Mouse (Mus musculus) neural tube, embryonic 14.5 days (tissue): ENCODE results near the gene Zfand3. TPM values are rescaled to one million over a fixed set of nuclear protein-coding genes. Genes with fewer than 3 reads are reported as not detected.

Experiments
- ATAC-seq: fragments of 200-750 bp; cut with Nextera tagmentation; 2 replicates; pipeline ENCODE4 v1.8.0; 2017; ENCODE audit warnings: low read depth, mild to moderate bottlenecking, moderate TSS enrichment, moderate library complexity
- H3K27ac ChIP-seq: fragments of 300-500 bp; sonication (generic); 2 replicates; pipeline ENCODE4 v1.5.1; 2014; ENCODE audit warnings: low read depth, mild to moderate bottlenecking, control low read depth, low read length, moderate library complexity, mixed read lengths
- H3K27me3 ChIP-seq: fragments of 300-500 bp; sonication (generic); 2 replicates; pipeline ENCODE4 v1.6.1; 2014; ENCODE audit warnings: low read length; ENCODE audit not compliant: control insufficient read depth, insufficient read depth
- H3K36me3 ChIP-seq: fragments of 300-500 bp; sonication (generic); 2 replicates; pipeline ENCODE4 v1.6.1; 2014; ENCODE audit warnings: low read length, mixed read lengths; ENCODE audit not compliant: control insufficient read depth, insufficient read depth
- H3K4me1 ChIP-seq: fragments of 300-500 bp; sonication (generic); 2 replicates; pipeline ENCODE4 v1.6.1; 2014; ENCODE audit warnings: low read length; ENCODE audit not compliant: control insufficient read depth, insufficient read depth
- H3K4me2 ChIP-seq: fragments of 300-500 bp; sonication (generic); 2 replicates; pipeline ENCODE4 v1.6.1; 2014; ENCODE audit warnings: mild to moderate bottlenecking, low read depth, low read length, control low read depth
- H3K4me3 ChIP-seq: fragments of 300-500 bp; sonication (generic); 2 replicates; pipeline ENCODE4 v1.5.1; 2014; ENCODE audit warnings: low read depth, low read length, control low read depth, mixed read lengths
- H3K9ac ChIP-seq: fragments of 300-500 bp; sonication (generic); replicated peaks from 2 replicates; pipeline ENCODE4 v1.6.1; 2014; ENCODE audit warnings: low read depth, mild to moderate bottlenecking, control low read depth, low read length, mixed read lengths
- H3K9me3 ChIP-seq: fragments of 300-500 bp; sonication (generic); 2 replicates; pipeline ENCODE4 v1.6.1; 2016; ENCODE audit warnings: low read length; ENCODE audit not compliant: control insufficient read depth
- WGBS: fragments of 180-500 bp; shearing (Covaris S2); extraction: QIAGEN DNeasy Blood & Tissue Kit; methylation state at CpG from one replicate; pipeline ENCODE4 v1.1.7; 2014; 5-methylcytosine and 5-hydroxymethylcytosine counted together
- polyA plus RNA-seq: library from polyadenylated mRNA; unstranded; fragments of >200 nt; fragmentation: Nextera tagmentation; extraction: Ambion mirVana; gene quantifications from 2 replicates; pipeline ENCODE4 v1.2.1, GENCODE M21; 2014

Gene Zfand3
- polyA plus RNA-seq, 1 experiment from 2014 or later: 37.5 TPM

DNA sequence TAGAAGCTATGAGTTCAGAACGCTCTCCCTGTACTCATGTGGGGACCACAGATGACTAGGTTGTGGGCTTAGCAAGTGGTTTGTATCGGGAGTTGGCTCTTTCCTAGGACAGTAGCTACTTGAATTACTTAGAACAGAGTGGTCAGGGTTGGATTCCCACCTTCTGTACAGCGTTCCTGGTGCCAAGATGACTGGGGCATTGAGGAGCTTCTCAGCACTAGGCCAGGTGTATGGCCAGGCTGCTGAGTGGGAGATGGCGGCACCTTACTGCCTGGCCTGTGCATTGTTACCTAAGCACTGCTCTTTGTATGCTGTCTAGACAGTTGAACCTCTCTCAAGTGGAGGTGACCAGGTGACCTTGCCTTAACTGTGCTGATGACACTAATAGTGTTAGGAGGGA, 28.3 kb downstream of the Zfand3 start:
- Histone ChIP-seq H3K27ac (no peak overlapping the region), H3K27me3 (no peaks in the 10 kb centered on the region), H3K9ac (no peak overlapping the region), H3K9me3 (no peaks in the 10 kb centered on the region), H3K4me3 (no peak overlapping the region), H3K4me2 (no peak overlapping the region), H3K36me3 (no peaks in the 10 kb centered on the region), H3K4me1 (peaks cover 8% of the 10 kb centered on the region; the same call in 1 of the 2 replicates)
- 96% methylated on average over 4 of the region's 4 CpGs for WGBS
- ATAC-seq: no peak

DNA sequence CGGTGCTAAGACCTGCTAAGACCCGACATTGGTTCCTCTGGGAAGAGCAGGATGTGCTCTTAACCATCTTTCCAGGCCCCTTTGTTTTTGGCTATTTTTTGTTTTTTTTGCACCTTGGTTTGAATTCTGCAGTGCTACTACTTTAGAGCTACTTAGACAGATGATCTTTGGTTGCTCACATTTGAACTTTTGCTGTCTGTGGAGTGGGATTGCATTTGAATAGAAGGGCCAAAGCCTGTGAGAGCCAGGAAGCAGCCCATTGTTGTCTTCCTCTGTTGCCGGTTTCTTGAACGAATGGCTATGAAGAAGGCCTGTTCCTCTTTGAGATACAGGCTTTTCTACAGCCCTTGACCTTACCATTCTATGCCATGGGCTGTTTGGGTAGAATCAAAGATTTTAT, 29.5 kb downstream of the Zfand3 start:
- no peak for ATAC-seq
- peaks cover 2% of the 10 kb centered on the region; the same call in 1 of the 2 replicates for H3K4me1 ChIP-seq
- WGBS: 58% methylated on average over 4 of the region's 4 CpGs
- no peak overlapping the region for H3K4me2 ChIP-seq
- no peak overlapping the region for H3K27ac ChIP-seq
- no peaks in the 10 kb centered on the region for H3K27me3 ChIP-seq
- no peak overlapping the region for H3K4me3 ChIP-seq
- H3K9me3 ChIP-seq: no peaks in the 10 kb centered on the region
- no peaks in the 10 kb centered on the region for H3K36me3 ChIP-seq
- H3K9ac ChIP-seq: no peak overlapping the region

DNA sequence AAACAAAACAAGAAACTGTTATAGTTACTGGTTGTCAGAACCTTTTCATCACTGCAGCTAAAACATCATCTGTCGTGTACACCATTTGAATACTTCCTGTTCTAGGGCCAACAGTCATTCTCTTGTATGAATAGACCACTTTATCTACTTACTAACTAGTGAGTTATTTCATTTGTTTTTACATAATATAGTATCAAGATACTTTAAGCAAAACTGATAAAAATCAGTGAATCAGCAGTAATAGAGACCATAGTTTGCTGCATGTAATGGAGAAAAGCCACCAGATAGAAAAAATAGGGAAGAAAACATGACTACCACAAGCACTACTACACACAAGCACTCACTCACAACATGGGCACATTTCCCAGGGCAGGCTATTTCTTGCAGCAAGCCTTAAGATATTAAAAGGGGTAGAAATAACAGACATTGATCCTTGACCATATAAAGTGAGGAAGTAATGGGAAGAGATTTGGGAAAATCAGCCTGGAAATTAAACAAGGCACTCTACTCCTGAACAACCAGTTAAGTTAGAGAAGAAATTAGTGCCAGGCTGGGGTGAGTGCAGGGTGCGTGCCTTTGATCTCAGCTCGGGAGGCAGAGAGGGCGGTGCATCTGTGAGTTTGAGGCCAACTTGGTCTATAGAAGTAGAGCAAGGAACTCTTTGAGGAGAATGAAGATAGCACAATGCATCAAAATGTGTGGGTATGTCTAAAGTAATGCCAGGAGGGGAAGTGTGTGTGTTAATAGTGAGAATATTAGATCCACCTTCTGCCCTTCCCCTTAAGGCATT, 30.9 kb downstream of the Zfand3 start:
- H3K4me1 ChIP-seq: no peaks in the 10 kb centered on the region
- H3K4me3 ChIP-seq: no peak overlapping the region
- H3K9me3 ChIP-seq: no peaks in the 10 kb centered on the region
- WGBS: 64% methylated on average over 4 of the region's 4 CpGs
- no peak overlapping the region for H3K4me2 ChIP-seq
- no peaks in the 10 kb centered on the region for H3K27me3 ChIP-seq
- no peaks in the 10 kb centered on the region for H3K36me3 ChIP-seq
- no peak overlapping the region for H3K27ac ChIP-seq
- no peak overlapping the region for H3K9ac ChIP-seq
- no peak for ATAC-seq

DNA sequence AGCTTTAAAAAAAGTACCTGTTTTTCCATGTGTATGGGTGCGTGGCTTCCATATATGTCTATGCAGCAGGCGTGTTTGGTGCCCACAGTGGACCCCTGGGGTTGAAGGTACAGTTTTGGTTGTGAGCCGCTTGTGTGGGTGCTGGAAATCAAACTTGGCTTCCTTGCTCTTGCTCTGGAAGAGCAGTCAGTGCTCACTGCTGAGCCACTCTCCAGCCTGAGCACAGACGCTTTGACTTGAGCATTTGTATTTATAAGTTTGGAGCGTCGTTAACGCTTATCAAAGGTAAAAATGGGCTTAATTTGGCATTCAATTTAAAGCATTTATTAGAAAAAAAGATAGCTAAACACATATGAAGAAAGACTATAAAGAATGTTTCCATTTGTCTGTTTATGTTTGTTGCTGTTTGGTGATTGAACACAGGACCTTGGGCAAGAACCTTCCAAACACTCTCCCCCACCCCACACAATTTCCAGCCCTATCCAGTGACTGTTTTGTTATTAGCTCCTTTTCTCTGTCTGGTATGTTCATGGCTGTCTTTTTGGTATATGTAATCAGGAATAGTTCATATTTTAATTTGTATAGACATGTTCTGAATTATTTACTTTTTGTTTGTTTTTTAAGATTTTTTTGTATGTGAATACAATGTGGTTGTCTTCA, 38.8 kb downstream of the Zfand3 start:
- Histone ChIP-seq H3K27me3 (no peaks in the 10 kb centered on the region), H3K4me1 (peaks cover 9% of the 10 kb centered on the region), H3K9ac (no peak overlapping the region), H3K36me3 (no peaks in the 10 kb centered on the region), H3K4me3 (no peak overlapping the region), H3K4me2 (no peak overlapping the region), H3K9me3 (no peaks in the 10 kb centered on the region), H3K27ac (no peak overlapping the region)
- 92% methylated on average over 7 of the region's 7 CpGs for WGBS
- no peak for ATAC-seq

DNA sequence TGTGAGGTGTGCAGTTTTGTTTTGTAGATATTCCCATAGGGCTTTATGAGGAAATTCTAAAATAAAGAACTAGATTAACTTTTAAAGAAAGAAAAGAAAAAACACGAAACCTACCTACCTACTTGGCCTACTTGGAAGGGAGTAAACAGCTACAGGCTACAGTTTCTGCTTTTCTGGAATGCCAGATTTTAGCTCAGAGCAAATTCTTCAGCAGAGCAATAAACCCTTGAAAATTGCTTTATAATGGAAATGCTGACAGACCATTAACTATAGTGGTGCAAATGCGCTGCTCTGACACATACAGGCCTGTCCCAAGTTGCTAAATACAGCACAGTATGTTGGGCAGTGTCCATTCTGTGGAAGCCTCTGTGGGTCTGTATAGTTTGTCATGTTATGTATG, 40.6 kb downstream of the Zfand3 start:
- Histone ChIP-seq H3K27ac (no peak overlapping the region), H3K36me3 (no peaks in the 10 kb centered on the region), H3K9me3 (no peaks in the 10 kb centered on the region), H3K9ac (no peak overlapping the region), H3K4me3 (no peak overlapping the region), H3K4me2 (no peak overlapping the region), H3K4me1 (peaks cover 9% of the 10 kb centered on the region), H3K27me3 (no peaks in the 10 kb centered on the region)
- ATAC-seq: no peak
- WGBS: 49% methylated on average over 2 of the region's 2 CpGs

DNA sequence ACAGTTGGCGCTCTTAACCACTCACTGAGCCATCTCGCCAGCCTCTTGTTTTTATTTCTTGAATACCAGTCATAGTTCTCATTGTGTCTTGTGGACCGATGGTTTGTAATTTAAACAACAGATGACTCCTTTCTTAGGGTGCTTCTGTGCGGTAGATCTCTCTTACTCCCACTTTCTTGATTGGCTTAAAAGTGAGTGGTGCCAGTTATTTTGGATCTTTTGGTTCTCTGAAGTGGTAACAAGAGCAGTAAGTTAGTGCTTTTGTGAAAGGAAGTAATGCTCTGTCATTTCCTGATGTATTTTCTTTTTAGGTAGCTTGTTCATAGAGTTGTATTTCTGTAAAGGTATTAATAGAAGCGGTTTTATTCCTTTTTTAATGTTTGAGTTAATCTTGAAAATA, 42.1 kb downstream of the Zfand3 start:
- Histone ChIP-seq H3K4me1 (peaks cover 9% of the 10 kb centered on the region), H3K27me3 (no peaks in the 10 kb centered on the region), H3K36me3 (no peaks in the 10 kb centered on the region), H3K9me3 (no peaks in the 10 kb centered on the region), H3K27ac (no peak overlapping the region), H3K4me3 (no peak overlapping the region), H3K4me2 (no peak overlapping the region), H3K9ac (no peak overlapping the region)
- no peak for ATAC-seq
- 95% methylated on average over 5 of the region's 5 CpGs for WGBS

DNA sequence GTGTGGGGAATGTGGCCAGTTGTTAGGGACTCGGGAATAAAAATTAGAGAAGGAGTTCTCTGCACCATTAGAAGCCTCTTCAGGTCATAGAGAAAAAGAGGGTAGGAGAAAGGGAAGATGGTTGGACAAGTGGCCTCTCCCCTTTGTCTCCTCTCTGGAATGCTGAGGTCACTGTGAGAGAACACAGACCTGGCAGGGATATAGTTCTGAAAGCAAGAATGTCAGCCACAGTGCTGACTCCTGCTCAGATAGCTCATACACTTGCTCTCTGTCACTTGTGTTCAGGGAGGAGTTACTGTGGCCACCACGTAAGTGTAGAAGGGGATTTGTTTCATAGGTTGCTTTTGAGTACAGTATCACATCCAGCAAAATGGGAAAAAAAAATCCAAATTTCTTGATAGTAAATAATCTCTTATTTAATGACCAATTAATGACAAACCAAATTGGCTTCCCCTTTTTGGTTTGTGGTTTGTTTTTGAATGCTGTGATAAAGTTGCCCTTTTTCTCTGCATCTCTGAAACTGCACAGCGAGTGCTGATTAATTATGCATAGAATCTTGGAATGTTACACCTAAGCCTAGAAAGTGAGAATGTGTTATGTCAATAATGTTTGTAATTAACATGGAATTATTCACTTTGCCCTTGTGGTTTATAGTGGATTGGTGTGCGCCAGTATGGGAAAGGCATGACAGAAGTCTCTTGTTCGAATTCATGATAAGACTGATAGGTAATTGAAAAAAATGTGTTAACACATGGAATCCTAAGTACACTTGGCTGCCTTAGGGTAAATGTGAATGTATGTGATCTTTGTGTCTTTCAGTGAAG, 47.2 kb downstream of the Zfand3 start:
- no peak overlapping the region for H3K9ac ChIP-seq
- H3K4me1 ChIP-seq: no peaks in the 10 kb centered on the region
- no peaks in the 10 kb centered on the region for H3K27me3 ChIP-seq
- no peak for ATAC-seq
- H3K27ac ChIP-seq: no peak overlapping the region
- H3K36me3 ChIP-seq: no peaks in the 10 kb centered on the region
- no peak overlapping the region for H3K4me2 ChIP-seq
- 80% methylated on average over 5 of the region's 5 CpGs for WGBS
- H3K4me3 ChIP-seq: no peak overlapping the region
- H3K9me3 ChIP-seq: no peaks in the 10 kb centered on the region

DNA sequence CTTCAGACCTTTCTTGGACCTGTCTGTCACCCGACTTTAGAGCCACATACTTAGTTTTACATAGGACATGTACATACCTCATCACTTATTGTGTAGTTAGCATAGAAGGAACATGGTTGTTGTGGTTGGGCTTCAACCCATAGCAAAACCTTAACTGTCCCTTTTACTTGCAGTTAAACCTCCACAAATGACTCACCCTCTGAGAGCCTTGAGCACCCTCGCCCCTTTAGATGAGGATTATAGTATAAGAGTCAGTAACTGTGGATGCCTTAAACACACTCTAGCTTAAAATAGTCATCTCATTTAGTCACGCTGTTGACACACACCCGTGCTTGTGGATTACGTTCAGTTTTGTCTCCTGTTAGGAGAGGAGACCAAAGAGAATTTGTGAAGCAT, 47.8 kb downstream of the Zfand3 start:
- Histone ChIP-seq H3K9me3 (no peaks in the 10 kb centered on the region), H3K4me1 (no peaks in the 10 kb centered on the region), H3K4me3 (no peak overlapping the region), H3K27ac (no peak overlapping the region), H3K4me2 (no peak overlapping the region), H3K36me3 (no peaks in the 10 kb centered on the region), H3K27me3 (no peaks in the 10 kb centered on the region), H3K9ac (no peak overlapping the region)
- no peak for ATAC-seq
- WGBS: 92% methylated on average over 5 of the region's 5 CpGs

DNA sequence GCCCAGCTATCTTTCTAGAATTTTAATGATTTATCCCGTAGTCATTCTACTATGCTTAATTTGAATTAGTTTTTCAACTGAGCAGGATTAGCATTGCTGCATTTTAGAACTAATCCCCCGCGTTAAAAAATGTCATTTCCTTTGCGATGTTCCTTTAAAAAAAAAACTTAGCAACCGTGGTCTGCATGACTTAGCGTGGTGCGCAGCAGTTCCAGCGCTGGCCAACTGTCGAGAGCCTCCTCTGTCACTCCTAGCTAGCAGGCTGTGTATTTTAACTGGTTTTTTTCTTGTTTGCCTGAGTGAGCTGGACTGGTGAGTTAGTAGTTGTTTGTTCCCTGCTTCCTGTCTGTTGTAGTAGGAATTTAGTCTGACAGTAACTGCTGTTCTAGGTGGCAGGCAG, 48.9 kb downstream of the Zfand3 start:
- no peak overlapping the region for H3K9ac ChIP-seq
- ATAC-seq: no peak
- H3K4me3 ChIP-seq: no peak overlapping the region
- H3K4me2 ChIP-seq: no peak overlapping the region
- no peaks in the 10 kb centered on the region for H3K27me3 ChIP-seq
- H3K27ac ChIP-seq: no peak overlapping the region
- H3K4me1 ChIP-seq: no peaks in the 10 kb centered on the region
- WGBS: 83% methylated on average over 9 of the region's 9 CpGs
- H3K36me3 ChIP-seq: no peaks in the 10 kb centered on the region
- H3K9me3 ChIP-seq: no peaks in the 10 kb centered on the region
